Mouse (Mus musculus) kidney, adult 2 months (tissue): ENCODE measurements around the gene Sh3bgr.

ENCODE experiments used
- CTCF ChIP-seq: fragments of 200-500 bp; conservative IDR thresholded peaks from 2 replicates; pipeline ENCODE4 v1.5.1; 2011; ENCODE audit warnings: low read depth, mild to moderate bottlenecking, control low read depth, low read length, moderate library complexity, mixed read lengths; ENCODE audit not compliant: insufficient read depth, insufficient read length
- POLR2A ChIP-seq: fragments of 200-500 bp; IDR thresholded peaks from one replicate; pipeline ENCODE4 v1.6.1; 2011; ENCODE audit warnings: low read depth, low read length, control low read depth

- TF ChIP-seq CTCF (no peak), POLR2A (no peak)
Measured at GRCm38 (mm10) chr16:96161336-96161735, 38.9 kb upstream of the Sh3bgr start.
